Mouse (Mus musculus) intestine, postnatal 0 days (tissue): ENCODE results near the gene Mctp2. TPM values are rescaled to one million over a fixed set of nuclear protein-coding genes. Genes with fewer than 3 reads are reported as not detected.

Source experiments
- ATAC-seq: fragments of 200-750 bp; cut with Nextera tagmentation; 2 replicates; pipeline ENCODE4 v1.8.0; 2017; ENCODE audit warnings: mild to moderate bottlenecking, moderate TSS enrichment, moderate library complexity
- H3K27ac ChIP-seq: fragments of 300-500 bp; sonication (generic); 2 replicates; pipeline ENCODE4 v1.5.1; 2014; ENCODE audit warnings: mild to moderate bottlenecking, low read depth, low read length, moderate library complexity
- H3K27me3 ChIP-seq: fragments of 300-500 bp; sonication (generic); replicated peaks from 2 replicates; pipeline ENCODE4 v1.6.1; 2014; ENCODE audit warnings: low read length, mixed read lengths; ENCODE audit not compliant: control insufficient read depth, insufficient read depth
- H3K36me3 ChIP-seq: fragments of 300-500 bp; sonication (generic); 2 replicates; pipeline ENCODE4 v1.6.1; 2014; ENCODE audit warnings: mild to moderate bottlenecking, moderate library complexity; ENCODE audit not compliant: control insufficient read depth, insufficient read depth
- H3K4me1 ChIP-seq: fragments of 300-500 bp; sonication (generic); replicated peaks from 2 replicates; pipeline ENCODE4 v1.6.1; 2014; ENCODE audit warnings: antibody characterized with exemption, low read length, mixed read lengths; ENCODE audit not compliant: control insufficient read depth, insufficient read depth
- H3K4me2 ChIP-seq: fragments of 300-500 bp; sonication (generic); replicated peaks from 2 replicates; pipeline ENCODE4 v1.6.1; 2014; ENCODE audit warnings: low read depth, mild to moderate bottlenecking, moderate library complexity
- H3K4me3 ChIP-seq: fragments of 300-500 bp; sonication (generic); 2 replicates; pipeline ENCODE4 v1.5.1; 2014; ENCODE audit warnings: low read depth, low read length
- H3K9ac ChIP-seq: fragments of 300-500 bp; sonication (generic); 2 replicates; pipeline ENCODE4 v1.6.1; 2014; ENCODE audit warnings: mild to moderate bottlenecking, low read depth, low read length
- H3K9me3 ChIP-seq: fragments of 300-500 bp; sonication (generic); 2 replicates; pipeline ENCODE4 v1.6.1; 2016; ENCODE audit warnings: mixed run types; ENCODE audit not compliant: control insufficient read depth
- CTCF ChIP-seq: sonication (generic); IDR thresholded peaks from 2 replicates; pipeline ENCODE4 v1.5.1; 2016; ENCODE audit warnings: low read depth, mild to moderate bottlenecking, control low read depth, antibody characterized with exemption, moderate library complexity
- WGBS: fragments of 180-500 bp; shearing (Covaris S2); extraction: QIAGEN DNeasy Blood & Tissue Kit; methylation state at CpG from one replicate; pipeline ENCODE4 v1.1.7; 2014; 5-methylcytosine and 5-hydroxymethylcytosine counted together
- polyA plus RNA-seq: library from polyadenylated mRNA; unstranded; fragments of >200 nt; fragmentation: Nextera tagmentation; extraction: Ambion mirVana; gene quantifications from 2 replicates; pipeline ENCODE4 v1.2.1, GENCODE M21; 2015

The Mctp2 gene
- polyA plus RNA-seq, 1 experiment from 2014 or later, result 0.89 TPM

- H3K9me3 ChIP-seq, result no peaks in the 10 kb centered on the region
- H3K9ac ChIP-seq, result no peak overlapping the region
- H3K4me3 ChIP-seq, result no peak overlapping the region
- H3K4me2 ChIP-seq, result no peak overlapping the region
- 73% methylated on average over 5 of the region's 5 CpGs for WGBS
- no peaks in the 10 kb centered on the region for H3K27me3 ChIP-seq
- ATAC-seq, result no peak
- no peaks in the 10 kb centered on the region for H3K4me1 ChIP-seq
- no peaks in the 10 kb centered on the region for H3K36me3 ChIP-seq
- TF ChIP-seq CTCF, result no peak
- no peak overlapping the region for H3K27ac ChIP-seq
Observed at GRCm38 (mm10) chr7:72210201-72210600, 96.2 kb downstream of the Mctp2 start.

GRCm38 (mm10) chr7:72209296-72209695, 97.1 kb downstream of the Mctp2 start:
- H3K36me3 ChIP-seq, result no peaks in the 10 kb centered on the region
- TF ChIP-seq CTCF, result no peak
- H3K4me3 ChIP-seq, result no peak overlapping the region
- H3K27me3 ChIP-seq, result no peaks in the 10 kb centered on the region
- H3K4me2 ChIP-seq, result no peak overlapping the region
- H3K9me3 ChIP-seq, result no peaks in the 10 kb centered on the region
- H3K9ac ChIP-seq, result no peak overlapping the region
- 82% methylated on average over 5 of the region's 5 CpGs for WGBS
- no peak for ATAC-seq
- no peaks in the 10 kb centered on the region for H3K4me1 ChIP-seq
- H3K27ac ChIP-seq, result no peak overlapping the region

- no peaks in the 10 kb centered on the region for H3K27me3 ChIP-seq
- no peaks in the 10 kb centered on the region for H3K4me1 ChIP-seq
- no peak overlapping the region for H3K27ac ChIP-seq
- H3K4me2 ChIP-seq, result no peak overlapping the region
- H3K9ac ChIP-seq, result no peak overlapping the region
- H3K36me3 ChIP-seq, result no peaks in the 10 kb centered on the region
- 44% methylated on average over 6 of the region's 6 CpGs for WGBS
- no peak for ATAC-seq
- no peaks in the 10 kb centered on the region for H3K9me3 ChIP-seq
- TF ChIP-seq CTCF, result no peak
- H3K4me3 ChIP-seq, result no peak overlapping the region
Observed at GRCm38 (mm10) chr7:72206841-72207240, 99.6 kb downstream of the Mctp2 start.

DNA sequence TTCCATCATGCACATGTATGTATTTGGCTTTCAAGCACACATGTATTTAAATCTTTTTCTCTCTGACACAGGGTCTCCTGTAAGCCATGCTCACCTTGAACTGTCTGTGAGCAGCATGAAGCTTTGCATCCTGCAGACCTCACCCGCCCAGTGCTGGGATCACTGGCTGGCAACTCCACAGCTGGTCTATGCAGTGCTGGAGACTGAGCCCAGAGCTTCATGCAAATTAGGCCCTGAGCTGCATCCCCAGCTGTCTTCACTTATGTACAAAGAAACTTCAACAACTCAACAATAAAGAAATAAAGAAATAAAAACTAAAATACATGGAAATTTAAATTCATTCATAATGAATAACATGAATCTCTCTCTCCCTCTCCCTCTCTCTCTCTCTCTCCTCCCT, 110.7 kb downstream of the Mctp2 start:
- Histone ChIP-seq H3K9ac (no peak overlapping the region), H3K4me2 (no peak overlapping the region), H3K9me3 (no peaks in the 10 kb centered on the region), H3K4me1 (no peaks in the 10 kb centered on the region), H3K27ac (no peak overlapping the region), H3K4me3 (no peak overlapping the region), H3K36me3 (no peaks in the 10 kb centered on the region), H3K27me3 (no peaks in the 10 kb centered on the region)
- WGBS, result 80% methylated on average over 1 of the region's 1 CpGs
- TF ChIP-seq CTCF, result no peak
- no peak for ATAC-seq

DNA sequence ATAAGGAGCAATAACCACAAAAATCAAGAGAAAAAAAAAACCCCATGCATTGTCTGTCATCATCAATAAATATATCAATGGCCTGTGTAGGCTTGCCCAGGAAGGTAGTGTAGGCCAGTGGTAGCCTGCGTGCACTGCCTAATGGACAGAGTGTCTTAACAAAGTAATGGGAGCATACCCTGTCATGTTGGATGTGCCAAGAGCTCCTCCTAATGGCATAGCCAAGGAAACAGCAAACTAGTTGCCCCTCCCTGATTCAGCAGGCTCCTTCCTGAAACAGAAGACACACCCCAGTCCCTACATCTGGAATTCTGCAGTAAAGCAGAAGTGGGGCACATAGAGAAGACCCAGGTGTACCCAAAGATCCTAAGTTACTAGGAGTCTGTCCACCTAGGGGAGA, 113.1 kb downstream of the Mctp2 start:
- Histone ChIP-seq H3K27me3 (no peaks in the 10 kb centered on the region), H3K9me3 (no peaks in the 10 kb centered on the region), H3K9ac (no peak overlapping the region), H3K4me3 (no peak overlapping the region), H3K27ac (no peak overlapping the region), H3K36me3 (no peaks in the 10 kb centered on the region), H3K4me1 (no peaks in the 10 kb centered on the region), H3K4me2 (no peak overlapping the region)
- WGBS, result 85% methylated on average over 1 of the region's 1 CpGs
- ATAC-seq, result no peak
- peak; percentile 53 for TF ChIP-seq CTCF

GRCm38 (mm10) chr7:72181651-72182050, 124.8 kb downstream of the Mctp2 start:
- ATAC-seq, result no peak
- no peaks in the 10 kb centered on the region for H3K9me3 ChIP-seq
- H3K4me3 ChIP-seq, result no peak overlapping the region
- H3K9ac ChIP-seq, result no peak overlapping the region
- H3K4me1 ChIP-seq, result no peaks in the 10 kb centered on the region
- H3K27ac ChIP-seq, result no peak overlapping the region
- H3K27me3 ChIP-seq, result no peaks in the 10 kb centered on the region
- TF ChIP-seq CTCF, result no peak
- 41% methylated on average over 5 of the region's 5 CpGs for WGBS
- no peak overlapping the region for H3K4me2 ChIP-seq
- no peaks in the 10 kb centered on the region for H3K36me3 ChIP-seq

DNA sequence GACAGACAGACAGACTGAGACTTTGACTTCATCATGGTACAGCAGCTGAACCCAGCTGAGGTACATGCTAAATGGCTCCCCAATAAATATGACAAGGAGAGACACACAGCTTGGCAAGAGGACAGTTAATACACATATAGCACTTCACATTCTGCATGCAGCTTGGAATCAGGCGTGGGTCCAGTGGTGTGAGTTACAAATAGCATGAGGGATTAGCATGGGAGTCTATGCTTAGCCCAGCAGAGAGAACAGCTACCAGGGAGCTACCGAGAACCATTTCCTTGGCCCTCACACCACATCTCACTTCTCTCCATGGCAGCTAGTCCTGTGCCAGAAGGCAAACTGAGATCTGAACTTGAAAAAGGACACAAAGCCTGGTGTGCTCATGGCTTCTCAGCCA, 137.1 kb downstream of the Mctp2 start:
- no peak for TF ChIP-seq CTCF
- Histone ChIP-seq H3K4me3 (no peak overlapping the region), H3K36me3 (no peaks in the 10 kb centered on the region), H3K4me2 (no peak overlapping the region), H3K9me3 (no peaks in the 10 kb centered on the region), H3K27me3 (no peaks in the 10 kb centered on the region), H3K9ac (no peak overlapping the region), H3K4me1 (no peaks in the 10 kb centered on the region), H3K27ac (no peak overlapping the region)
- WGBS, result 71% methylated on average over 2 of the region's 2 CpGs
- ATAC-seq, result no peak
